In the genomic region with DNA sequence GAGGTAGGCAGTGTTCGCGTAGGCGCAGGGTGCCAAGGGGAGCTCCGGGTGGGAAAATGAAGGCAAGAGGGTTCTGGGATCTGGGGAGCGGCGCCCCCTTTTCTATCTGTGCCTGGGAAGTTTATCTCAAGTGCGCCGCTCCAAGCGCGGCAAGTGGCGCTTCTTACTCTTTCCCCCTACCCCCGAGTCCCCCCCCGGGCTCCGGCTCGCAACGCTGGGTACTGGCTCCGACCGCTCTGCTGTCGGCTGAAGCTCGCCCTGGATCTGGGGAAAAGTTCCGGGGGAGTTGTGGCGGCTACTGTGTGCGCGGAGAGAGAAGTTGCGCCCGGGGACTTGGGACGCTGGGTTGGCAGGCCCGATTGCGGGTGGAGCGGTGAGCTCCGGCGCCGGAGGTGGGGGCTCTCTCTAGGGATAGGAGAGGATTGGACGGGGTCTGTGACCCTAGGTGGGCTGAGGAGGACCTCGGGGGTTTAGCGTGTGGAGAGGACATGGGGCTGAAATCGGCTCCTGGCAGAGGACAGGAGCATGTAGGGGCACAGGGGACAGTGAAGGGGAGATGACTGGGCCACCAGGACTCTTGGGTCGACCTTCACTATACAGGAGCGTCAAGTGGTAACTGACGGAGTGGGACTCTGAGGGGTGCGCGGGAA, we compare ENCODE assay signal across 8 mouse cellular contexts. TPM values are rescaled to one million over a fixed set of nuclear protein-coding genes. Genes with fewer than 3 reads are reported as not detected.
DNase-seq lines count a peak whose midpoint lies in the region; ATAC-seq and TF ChIP-seq lines count a peak whose summit lies in the region.

No protein-coding gene starts in this region.

- no peak overlapping the region for H3K27ac ChIP-seq in ES-E14 (ENCODE audit: insufficient read depth, low read depth, low read length, poor library complexity, severe bottlenecking)
- H3K27ac ChIP-seq in brown adipose tissue, adult 24 weeks (replicated peaks; ENCODE audit: low read depth, low read length), result no peak overlapping the region
- peak overlapping the region; percentile 97 for H3K27ac ChIP-seq in heart, embryonic 13.5 days (replicated peaks)
- H3K27ac ChIP-seq in midbrain, embryonic 14.5 days (replicated peaks; ENCODE audit: low read depth, low read length), result no peak overlapping the region

- in situ Hi-C loops in ES-E14 (cut with MboI; ENCODE audit: low sequenced_read_pairs in 2 of 2, unreplicated experiment in 2 of 2), result loop anchor here (5.0 to 10.0 kb wide), 2 partner anchors 107 to 110 kb away; no protein-coding TSS in a partner anchor

- WGBS in heart, embryonic 13.5 days, result under 1% methylated on average over 42 of the region's 42 CpGs
- WGBS in midbrain, embryonic 14.5 days, result under 1% methylated on average over 42 of the region's 42 CpGs

- H3K36me3 ChIP-seq in ES-E14 (ENCODE audit: control insufficient read depth, insufficient read depth, low read length, poor library complexity, severe bottlenecking), result no peaks in the 10 kb centered on the region
- no peaks in the 10 kb centered on the region for H3K36me3 ChIP-seq in heart, embryonic 13.5 days
- H3K36me3 ChIP-seq in midbrain, embryonic 14.5 days (ENCODE audit: control insufficient read depth, insufficient read depth, low read length), result no peaks in the 10 kb centered on the region

- H3K4me2 ChIP-seq in heart, embryonic 13.5 days, result peak overlapping the region; percentile 88
- H3K4me2 ChIP-seq in midbrain, embryonic 14.5 days (ENCODE audit: low read length), result peak overlapping the region; percentile 99

- peak overlapping the region; percentile 73 to 78 for H3K4me3 ChIP-seq in ES-E14 (ENCODE audit: insufficient read depth in 1 of 2, low read depth in 1 of 2, low read length in 2 of 2, poor library complexity in 1 of 2, severe bottlenecking in 1 of 2)
- H3K4me3 ChIP-seq in brown adipose tissue, adult 24 weeks (ENCODE audit: insufficient read depth, low read depth, low read length), result peak overlapping the region; percentile 83
- peak overlapping the region; percentile 87 for H3K4me3 ChIP-seq in heart, embryonic 13.5 days
- H3K4me3 ChIP-seq in midbrain, embryonic 14.5 days (replicated peaks; ENCODE audit: low read depth, low read length), result peak overlapping the region; percentile 52

- 0 out of 2 replicates have a peak, but pooled peaks have one; percentile 17 for ATAC-seq in heart, embryonic 13.5 days (ENCODE audit: extremely low read depth, insufficient number of reproducible peaks, low FRiP score, low TSS enrichment)
- no peak for ATAC-seq in midbrain, embryonic 14.5 days (ENCODE audit: low FRiP score, low TSS enrichment)

- H3K9ac ChIP-seq in ES-E14 (ENCODE audit: insufficient read depth, low read depth, low read length, poor library complexity, severe bottlenecking), result peak overlapping the region; percentile 72
- peak overlapping the region; percentile 97 for H3K9ac ChIP-seq in heart, embryonic 13.5 days
- H3K9ac ChIP-seq in midbrain, embryonic 14.5 days (replicated peaks; ENCODE audit: low read length), result peak overlapping the region; percentile 44; the same call in 1 of the 2 replicates

- DNase-seq in ES-E14 (ENCODE audit: low read depth, low spot score), result no peak
- DNase-seq in kidney, postnatal 14 days, result peak; percentile 41
- DNase-seq in midbrain, embryonic 14.5 days, result peak; percentile 36
- DNase-seq in cerebellum, adult 18-20 months, result no peak
- no peak for DNase-seq in B cell, adult 2 months
- no peak for DNase-seq in thymus, postnatal 10 days (ENCODE audit: low spot score in 2 of 2)

- peaks cover 0 to 2% of the 10 kb centered on the region in 2 experiments; a peak in 1 of 4 replicates for H3K4me1 ChIP-seq in ES-E14 (ENCODE audit: control insufficient read depth in 2 of 2, insufficient read depth in 2 of 2, low read length in 2 of 2, poor library complexity in 1 of 2)
- peaks cover 2% of the 10 kb centered on the region; the same call in 1 of the 2 replicates for H3K4me1 ChIP-seq in brown adipose tissue, adult 24 weeks (ENCODE audit: control insufficient read depth, insufficient read depth, insufficient read length, low read length)
- H3K4me1 ChIP-seq in heart, embryonic 13.5 days, result peaks cover 49% of the 10 kb centered on the region
- H3K4me1 ChIP-seq in midbrain, embryonic 14.5 days (ENCODE audit: control insufficient read depth, insufficient read depth, low read length), result peaks cover 40% of the 10 kb centered on the region

- no peaks in the 10 kb centered on the region for H3K9me3 ChIP-seq in ES-E14 (ENCODE audit: control insufficient read depth, insufficient read depth, low read depth, low read length)
- no peaks in the 10 kb centered on the region for H3K9me3 ChIP-seq in heart, embryonic 13.5 days
- H3K9me3 ChIP-seq in midbrain, embryonic 14.5 days (ENCODE audit: control insufficient read depth, low read length), result no peaks in the 10 kb centered on the region

- peaks cover 62% of the 10 kb centered on the region for H3K27me3 ChIP-seq in heart, embryonic 13.5 days (replicated peaks)
- H3K27me3 ChIP-seq in midbrain, embryonic 14.5 days (ENCODE audit: control insufficient read depth, insufficient read depth, low read length), result peaks cover 78% of the 10 kb centered on the region

TF ChIP-seq in ES-E14, 5 proteins besides CTCF, POLR2A, EP300 and RAD21:
- no peak for TF ChIP-seq MAFK (IDR thresholded peaks at IDR 0.05; ENCODE audit: insufficient read depth, low read depth, low read length)
- no peak for TF ChIP-seq ZC3H11A (IDR thresholded peaks at IDR 0.05; ENCODE audit: borderline replicate concordance, low read depth, low read length)
- TF ChIP-seq HCFC1 (IDR thresholded peaks at IDR 0.05; ENCODE audit: borderline replicate concordance, insufficient read depth, low read length), result no peak
- no peak for TF ChIP-seq CHD2 (IDR thresholded peaks at IDR 0.05; ENCODE audit: low read depth, low read length)
- no peak for TF ChIP-seq ZNF384 (IDR thresholded peaks at IDR 0.05; ENCODE audit: low read depth, low read length)

RNA-seq across cellular contexts. Expression of gene Casz1, which starts 1.1 kb away (rescaled TPM):
- total RNA-seq in ES-E14 (2012; rRNA removed), result 4.0 and 11.0 TPM in 2 replicates
- polyA plus RNA-seq in brown adipose tissue, adult 24 weeks (2012; ENCODE audit: insufficient read depth, insufficient read length, missing spikeins), result 1.3 and 1.4 TPM in 2 replicates
- polyA plus RNA-seq in heart, embryonic 13.5 days (2015; fragmentation: Nextera tagmentation; extraction: Ambion mirVana), result 18.3 and 20.2 TPM in 2 replicates
- 2.1 and 3.1 TPM in 2 replicates for polyA plus RNA-seq in midbrain, embryonic 14.5 days (2014; fragmentation: Nextera tagmentation; extraction: Ambion mirVana)

Comparison
In these comparisons a context has a peak if more than half of its experiments do, and no peak if none do; other contexts are left out.
1. DNase-seq: peak in kidney, postnatal 14 days (single experiment) and midbrain, embryonic 14.5 days (single experiment); none in ES-E14 (single experiment), cerebellum, adult 18-20 months (0 of 2), B cell, adult 2 months (0 of 2) and thymus, postnatal 10 days (0 of 2).
2. H3K9ac ChIP-seq: peak in every context shown above with its lines; median percentile 97 in heart, embryonic 13.5 days; 72 in ES-E14; 44 in midbrain, embryonic 14.5 days.
3. Peak in every context shown above with its lines, with median percentiles within 50 percentile points of each other: H3K4me3 ChIP-seq.